ENCODE assay signal across 8 mouse cellular contexts in genomic region chr4:117312416-117313084, GRCm38 (mm10).
DNase-seq lines count a peak whose midpoint lies in the region; ATAC-seq lines count a peak whose summit lies in the region.

No protein-coding gene starts in this region.

- ATAC-seq in kidney, embryonic 16.5 days (ENCODE audit: low FRiP score, low TSS enrichment), result peak; percentile 59
- no peak for ATAC-seq in embryonic facial prominence, embryonic 13.5 days (ENCODE audit: insufficient number of reproducible peaks, insufficient read depth, low FRiP score, low TSS enrichment, low read depth)
- peak; percentile 98 for ATAC-seq in liver, embryonic 16.5 days (ENCODE audit: low read depth)
- peak; percentile 87 for ATAC-seq in stomach, embryonic 15.5 days (ENCODE audit: insufficient read depth, low FRiP score, low read depth)

- H3K4me1 ChIP-seq in kidney, embryonic 16.5 days (ENCODE audit: insufficient read depth, low read length), result peaks cover 26% of the 10 kb centered on the region
- peaks cover 39% of the 10 kb centered on the region for H3K4me1 ChIP-seq in embryonic facial prominence, embryonic 13.5 days
- peaks cover 30% of the 10 kb centered on the region for H3K4me1 ChIP-seq in liver, embryonic 16.5 days (ENCODE audit: control insufficient read depth, low read depth, low read length)
- H3K4me1 ChIP-seq in stomach, embryonic 15.5 days, result peaks cover 16% of the 10 kb centered on the region

- no peaks in the 10 kb centered on the region for H3K36me3 ChIP-seq in kidney, embryonic 16.5 days (ENCODE audit: insufficient read depth, low read length)
- H3K36me3 ChIP-seq in embryonic facial prominence, embryonic 13.5 days, result no peaks in the 10 kb centered on the region
- H3K36me3 ChIP-seq in liver, embryonic 16.5 days (ENCODE audit: control insufficient read depth, insufficient read depth), result no peaks in the 10 kb centered on the region
- no peaks in the 10 kb centered on the region for H3K36me3 ChIP-seq in stomach, embryonic 15.5 days

- 6% methylated on average over 26 of the region's 26 CpGs for WGBS in kidney, embryonic 16.5 days
- 8% methylated on average over 26 of the region's 26 CpGs for WGBS in embryonic facial prominence, embryonic 13.5 days
- 11% methylated on average over 26 of the region's 26 CpGs for WGBS in liver, embryonic 16.5 days (ENCODE audit: insufficient replicate concordance)
- WGBS in stomach, embryonic 15.5 days, result 10% methylated on average over 26 of the region's 26 CpGs

- H3K27me3 ChIP-seq in kidney, embryonic 16.5 days (ENCODE audit: insufficient read depth, low read length), result peaks cover 76% of the 10 kb centered on the region
- H3K27me3 ChIP-seq in embryonic facial prominence, embryonic 13.5 days, result peaks cover 80% of the 10 kb centered on the region
- peaks cover 20% of the 10 kb centered on the region for H3K27me3 ChIP-seq in liver, embryonic 16.5 days (ENCODE audit: control insufficient read depth, insufficient read depth, low read depth, low read length)
- H3K27me3 ChIP-seq in stomach, embryonic 15.5 days (replicated peaks), result peaks cover 31% of the 10 kb centered on the region

- DNase-seq in kidney, postnatal 36 days, result no peak
- DNase-seq in kidney, postnatal 14 days, result no peak
- DNase-seq in thymus, postnatal 0 days (ENCODE audit: low spot score), result no peak
- DNase-seq in right cerebral cortex, postnatal 4 days, result no peak

- H3K9ac ChIP-seq in kidney, embryonic 16.5 days (replicated peaks; ENCODE audit: low read length), result no peak overlapping the region
- peak overlapping the region; percentile 16; the same call in 1 of the 2 replicates for H3K9ac ChIP-seq in embryonic facial prominence, embryonic 13.5 days
- peak overlapping the region; percentile 59 for H3K9ac ChIP-seq in liver, embryonic 16.5 days (ENCODE audit: low read depth, low read length)
- H3K9ac ChIP-seq in stomach, embryonic 15.5 days, result no peak overlapping the region

- H3K4me3 ChIP-seq in kidney, embryonic 16.5 days (ENCODE audit: low read length), result no peak overlapping the region
- no peak overlapping the region; the same call in 1 of the 2 replicates for H3K4me3 ChIP-seq in embryonic facial prominence, embryonic 13.5 days
- peak overlapping the region; percentile 61 for H3K4me3 ChIP-seq in liver, embryonic 16.5 days (ENCODE audit: low read depth, low read length)
- H3K4me3 ChIP-seq in stomach, embryonic 15.5 days (replicated peaks), result 0 out of 2 replicates have a peak overlapping the region, but pooled peaks have one; percentile 9

- H3K9me3 ChIP-seq in kidney, embryonic 16.5 days (ENCODE audit: low read length), result peaks cover 7% of the 10 kb centered on the region; the same call in 1 of the 2 replicates
- no peaks in the 10 kb centered on the region; the same call in 1 of the 2 replicates for H3K9me3 ChIP-seq in embryonic facial prominence, embryonic 13.5 days
- H3K9me3 ChIP-seq in liver, embryonic 16.5 days (replicated peaks; ENCODE audit: control insufficient read depth, low read length), result no peaks in the 10 kb centered on the region; the same call in 1 of the 2 replicates
- no peaks in the 10 kb centered on the region for H3K9me3 ChIP-seq in stomach, embryonic 15.5 days

- no peak overlapping the region for H3K27ac ChIP-seq in kidney, embryonic 16.5 days (ENCODE audit: low read length)
- H3K27ac ChIP-seq in embryonic facial prominence, embryonic 13.5 days, result no peak overlapping the region
- peak overlapping the region; percentile 97 for H3K27ac ChIP-seq in liver, embryonic 16.5 days (ENCODE audit: low read length)
- no peak overlapping the region for H3K27ac ChIP-seq in stomach, embryonic 15.5 days

- peak overlapping the region; percentile 7; the same call in 1 of the 2 replicates for H3K4me2 ChIP-seq in kidney, embryonic 16.5 days (replicated peaks; ENCODE audit: low read depth, low read length)
- peak overlapping the region; percentile 28 for H3K4me2 ChIP-seq in embryonic facial prominence, embryonic 13.5 days
- peak overlapping the region; percentile 64 for H3K4me2 ChIP-seq in liver, embryonic 16.5 days (ENCODE audit: low read depth, low read length)
- H3K4me2 ChIP-seq in stomach, embryonic 15.5 days, result peak overlapping the region; percentile 34

Comparison
In these comparisons a context has a peak if more than half of its experiments do, and no peak if none do; other contexts are left out.
1. H3K4me2 ChIP-seq: peak in every context shown above with its lines; median percentile 64 in liver, embryonic 16.5 days; 34 in stomach, embryonic 15.5 days; 28 in embryonic facial prominence, embryonic 13.5 days; 7 in kidney, embryonic 16.5 days.
2. H3K4me3 ChIP-seq: peak in liver, embryonic 16.5 days (single experiment) and stomach, embryonic 15.5 days (single experiment); none in kidney, embryonic 16.5 days (single experiment) and embryonic facial prominence, embryonic 13.5 days (single experiment).
3. H3K9ac ChIP-seq: peak in embryonic facial prominence, embryonic 13.5 days (single experiment) and liver, embryonic 16.5 days (single experiment); none in kidney, embryonic 16.5 days (single experiment) and stomach, embryonic 15.5 days (single experiment).